Mouse (Mus musculus) urinary bladder, adult 18-20 months (tissue): ENCODE measurements at regions not wholly inside any gene's neighbourhood (a gene's known extent, or its start where the extent isn't known, plus 50 kb on each side); places are given as distances from the start of the nearest gene placed in this dataset.
"Not testable (repeated sequence)": the region's sequence is repeated elsewhere in the genome, so short reads cannot be mapped to it uniquely, and the experiment has no call there.

Experiments
- DNase-seq, 2 experiments: peaks; one replicate each; pipeline ENCODE4 v3.0.0; 2022; ENCODE audit warnings: low spot score in 2 of 2, mixed read lengths in 2 of 2

GRCm38 (mm10) chr7:113010150-113010549 lies 56.4 kb downstream of the Rassf10 start:
- no peak for DNase-seq

- no peak for DNase-seq
These were observed 63.5 kb downstream of the Rassf10 start for GRCm38 (mm10) chr7:113017092-113017755.

- DNase-seq, result no peak
These were observed 67.7 kb downstream of the Rassf10 start for GRCm38 (mm10) chr7:113021412-113021811.

GRCm38 (mm10) chr7:113022516-113022915 lies 68.8 kb downstream of the Rassf10 start:
- DNase-seq, result no peak

- DNase-seq, result no peak
These were observed 72.0 kb downstream of the Rassf10 start for GRCm38 (mm10) chr7:113025758-113026157.

- no peak for DNase-seq
These were observed 72.7 kb downstream of the Rassf10 start for GRCm38 (mm10) chr7:113026290-113027075.

GRCm38 (mm10) chr7:113027125-113027801 lies 73.5 kb downstream of the Rassf10 start:
- no peak for DNase-seq

- no peak for DNase-seq
These were observed 76.4 kb downstream of the Rassf10 start for GRCm38 (mm10) chr7:113030053-113030752.

- DNase-seq, result no peak
These were observed 82.0 kb downstream of the Rassf10 start for GRCm38 (mm10) chr7:113035751-113036150.

GRCm38 (mm10) chr7:113037825-113038613 lies 84.3 kb downstream of the Rassf10 start:
- no peak for DNase-seq

- no peak for DNase-seq
These were observed 85.3 kb downstream of the Rassf10 start for GRCm38 (mm10) chr7:113038906-113039671.

GRCm38 (mm10) chr7:113045613-113046159 lies 91.9 kb downstream of the Rassf10 start:
- DNase-seq, result not testable (repeated sequence)

GRCm38 (mm10) chr7:113046406-113046805 lies 92.6 kb downstream of the Rassf10 start:
- DNase-seq, result no peak

GRCm38 (mm10) chr7:113047583-113047982 lies 93.8 kb downstream of the Rassf10 start:
- no peak for DNase-seq

- no peak for DNase-seq
These were observed 94.5 kb downstream of the Rassf10 start for GRCm38 (mm10) chr7:113048097-113048795.

GRCm38 (mm10) chr7:113049440-113049839 lies 95.7 kb downstream of the Rassf10 start:
- DNase-seq, result no peak

- no peak for DNase-seq
These were observed 99.2 kb downstream of the Rassf10 start for GRCm38 (mm10) chr7:113052952-113053351.

GRCm38 (mm10) chr7:113056421-113056820 lies 102.7 kb downstream of the Rassf10 start:
- DNase-seq, result no peak

- DNase-seq, result no peak
These were observed 105.6 kb downstream of the Rassf10 start for GRCm38 (mm10) chr7:113059211-113059966.
